Mouse (Mus musculus) urinary bladder, postnatal 10 days (tissue): ENCODE results near the gene Ptpn11.

Experiments
- DNase-seq: peaks from one replicate; pipeline ENCODE4 v3.0.0; 2022; ENCODE audit warnings: low spot score

The Ptpn11 gene

DNA sequence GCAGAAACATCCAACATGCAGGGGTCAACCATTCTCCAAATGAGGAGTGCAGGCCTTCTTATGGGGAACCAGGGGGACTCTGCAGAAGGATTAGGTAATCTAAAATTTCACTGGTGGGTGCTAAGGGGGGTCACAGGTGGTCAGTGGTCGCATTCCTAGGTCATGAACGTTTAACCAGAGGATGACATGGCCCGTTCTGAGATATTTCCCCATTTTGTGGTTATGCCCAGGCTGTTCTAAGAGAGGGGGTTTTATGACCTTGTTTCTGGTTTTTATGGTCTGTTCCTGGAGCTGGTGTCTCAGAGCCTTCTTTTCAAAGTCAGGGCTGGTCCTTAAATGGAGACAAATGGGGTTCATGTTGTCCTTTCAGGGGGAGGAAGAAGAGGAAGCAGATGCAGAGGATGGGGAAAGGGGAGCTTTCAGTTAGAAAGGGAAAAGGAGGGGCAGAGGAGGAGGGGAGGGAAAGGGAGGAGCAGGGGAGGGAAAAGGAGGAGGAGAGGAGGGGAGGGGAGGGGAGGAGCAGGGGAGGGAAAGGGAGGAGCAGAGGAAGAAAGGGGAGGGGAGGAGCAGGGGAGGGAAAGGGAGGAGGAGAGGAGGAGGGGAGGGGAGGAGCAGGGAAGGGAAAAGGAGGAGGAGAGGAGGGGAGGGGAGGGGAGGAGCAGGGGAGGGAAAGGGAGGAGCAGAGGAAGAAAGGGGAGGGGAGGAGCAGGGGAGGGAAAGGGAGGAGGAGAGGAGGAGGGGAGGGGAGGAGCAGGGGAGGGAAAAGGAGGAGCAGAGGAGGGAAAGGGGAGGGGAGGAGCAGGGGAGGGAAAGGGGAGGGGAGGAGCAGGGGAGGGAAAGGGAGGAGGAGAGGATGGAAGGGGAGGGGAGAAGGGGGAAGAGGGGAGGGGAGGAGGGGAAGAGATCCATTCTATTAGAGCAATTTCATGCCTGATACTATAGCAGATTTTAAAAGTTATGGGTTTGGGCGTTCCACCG, 66.7 kb downstream of the Ptpn11 start:
- no peak for DNase-seq

DNA sequence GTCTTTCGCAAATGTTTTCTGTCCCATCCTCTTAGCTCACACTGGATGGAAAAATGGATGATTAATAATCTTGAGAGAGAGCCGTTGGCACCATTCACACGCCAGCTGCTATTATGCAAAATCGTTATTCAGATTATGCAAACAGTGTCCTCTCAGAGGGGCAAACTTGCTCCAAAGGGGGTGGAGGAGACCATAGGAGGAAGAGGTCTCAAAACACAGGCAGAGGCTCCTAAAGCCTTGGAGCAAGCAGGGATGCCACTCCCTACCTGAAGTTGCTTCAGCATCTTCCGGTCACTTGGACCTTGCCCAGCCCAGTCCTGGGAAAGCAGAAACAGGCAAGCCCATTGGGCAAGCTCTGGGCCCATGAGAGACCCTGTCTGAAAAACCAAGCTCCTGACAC, 67.8 kb downstream of the Ptpn11 start:
- no peak for DNase-seq

DNA sequence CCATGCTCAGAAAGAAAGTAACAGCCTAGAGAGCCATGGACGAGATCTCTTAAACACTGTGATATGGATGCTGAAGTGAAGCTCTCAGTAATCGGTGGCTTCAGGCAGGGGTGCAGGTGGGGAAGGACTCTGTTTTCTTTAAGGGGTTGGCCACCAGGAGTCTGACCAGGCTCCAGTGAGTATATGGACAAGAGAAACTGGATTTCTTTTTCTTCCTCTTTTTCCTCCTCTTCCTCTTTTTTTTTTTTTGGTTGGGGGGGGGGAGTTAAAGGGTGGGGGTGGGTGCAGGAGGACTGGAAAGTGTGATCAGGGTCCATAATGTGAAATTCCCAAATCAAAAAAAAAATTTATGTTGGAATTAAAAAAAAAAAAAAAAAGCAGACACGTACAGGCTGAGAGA, 68.6 kb downstream of the Ptpn11 start:
- DNase-seq, result no peak

DNA sequence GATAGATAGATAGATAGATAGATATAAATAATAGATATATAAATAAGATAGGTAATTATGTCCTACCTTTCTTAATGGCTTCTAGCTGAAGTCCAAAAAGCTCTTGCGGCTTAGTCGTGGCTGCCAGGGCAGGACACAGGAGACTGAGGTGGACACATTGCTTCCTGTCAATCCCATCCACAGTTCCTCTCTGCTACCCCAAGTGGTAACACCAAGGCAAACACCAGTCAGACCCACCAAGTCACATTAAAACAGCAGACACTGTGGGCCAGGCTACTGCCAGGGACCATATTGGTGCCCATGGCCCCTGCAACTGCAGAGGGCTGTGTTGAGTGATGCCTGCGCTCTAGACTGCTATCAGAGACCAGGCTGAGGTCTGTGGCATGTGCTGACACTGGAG, 69.2 kb downstream of the Ptpn11 start:
- DNase-seq, result no peak

DNA sequence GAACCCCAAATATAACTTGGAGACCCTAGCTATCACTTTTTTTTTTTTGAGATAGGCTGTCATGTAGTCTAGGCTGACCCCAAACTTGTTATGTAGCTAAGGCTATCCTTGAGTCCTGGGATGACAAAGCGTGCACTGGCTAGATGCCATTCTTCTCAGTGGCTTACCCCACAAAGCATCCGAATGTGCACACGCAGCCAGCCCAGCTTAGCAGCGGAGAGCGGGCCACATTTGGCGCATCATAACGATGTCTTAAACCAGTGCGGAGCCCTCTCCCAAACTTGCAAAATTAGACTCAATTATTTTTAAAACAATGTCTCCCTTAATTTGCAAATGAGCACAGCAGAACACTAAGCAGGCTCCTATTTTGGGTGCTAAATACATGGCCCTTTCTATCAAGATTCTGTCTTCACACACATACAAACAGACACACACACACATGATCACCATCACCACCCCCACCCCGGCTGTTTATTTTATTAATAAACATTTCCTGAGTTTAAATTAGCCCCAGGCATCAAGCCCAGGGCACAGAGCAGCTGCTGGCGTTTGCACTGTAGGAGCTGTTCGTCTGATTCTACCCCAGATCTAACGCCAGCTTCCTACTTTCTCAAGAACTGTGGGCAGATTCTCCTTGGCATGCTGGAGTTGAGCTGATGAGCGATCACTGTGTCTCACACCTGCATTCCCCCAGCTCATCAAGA, 71.7 kb downstream of the Ptpn11 start:
- no peak for DNase-seq

DNA sequence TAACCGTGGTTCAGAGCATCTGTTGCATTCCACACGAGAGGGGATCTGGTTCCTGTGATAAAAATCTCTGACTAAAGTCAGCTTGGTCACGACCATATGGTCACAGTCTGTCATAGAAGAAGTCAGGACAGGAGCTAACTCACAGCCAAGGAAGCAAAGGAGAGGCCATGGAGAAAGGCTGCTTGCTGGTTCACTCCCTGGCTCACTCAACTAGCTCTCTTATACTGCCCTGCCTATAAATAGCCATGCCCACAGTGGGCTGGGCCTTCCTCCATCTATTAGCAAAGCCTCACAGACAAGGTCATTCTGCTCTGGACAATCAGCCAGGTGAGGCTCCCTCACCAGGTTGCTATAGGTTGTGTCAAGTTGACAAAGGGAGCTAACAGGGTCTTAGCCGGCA, 72.9 kb downstream of the Ptpn11 start:
- DNase-seq, result no peak

- DNase-seq, result no peak
Observed at GRCm38 (mm10) chr5:121116941-121117340, 74.3 kb downstream of the Ptpn11 start.

DNA sequence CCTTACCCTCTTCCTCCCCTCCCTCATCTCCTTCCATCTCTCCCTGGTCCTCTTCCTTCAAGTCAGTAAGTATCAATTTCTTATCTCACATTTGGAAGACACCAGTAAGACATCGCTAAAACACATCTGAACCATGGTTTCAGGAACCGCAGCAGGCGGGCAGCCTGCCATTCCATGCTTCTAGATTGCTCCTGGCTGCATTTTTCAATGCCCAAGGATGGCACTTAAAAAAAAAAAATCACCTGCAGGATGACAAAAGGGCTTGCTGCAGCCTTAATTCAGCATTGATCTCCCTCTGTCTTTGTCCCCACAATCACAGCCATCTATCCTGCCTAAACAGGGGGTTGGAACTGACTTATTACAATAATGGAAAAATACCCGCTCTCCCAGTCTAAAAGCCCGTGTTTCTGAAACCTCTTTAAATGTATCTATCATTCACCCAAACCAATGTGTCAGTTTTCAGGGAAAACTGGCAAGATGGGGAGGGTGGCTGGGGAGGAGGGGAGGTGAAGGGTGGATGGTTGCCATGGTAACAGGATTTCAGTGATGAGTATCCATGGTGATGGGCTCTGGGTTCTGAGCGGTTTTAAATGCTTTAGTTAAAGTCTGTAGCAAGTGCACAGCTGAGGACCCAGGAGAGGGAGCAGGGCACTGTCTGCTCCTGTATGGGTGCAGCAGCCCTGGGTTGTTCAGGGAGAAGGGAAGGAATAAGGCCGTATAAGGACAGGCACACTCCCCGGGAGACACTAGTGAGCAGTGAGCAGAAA, 75.6 kb downstream of the Ptpn11 start:
- no peak for DNase-seq

DNA sequence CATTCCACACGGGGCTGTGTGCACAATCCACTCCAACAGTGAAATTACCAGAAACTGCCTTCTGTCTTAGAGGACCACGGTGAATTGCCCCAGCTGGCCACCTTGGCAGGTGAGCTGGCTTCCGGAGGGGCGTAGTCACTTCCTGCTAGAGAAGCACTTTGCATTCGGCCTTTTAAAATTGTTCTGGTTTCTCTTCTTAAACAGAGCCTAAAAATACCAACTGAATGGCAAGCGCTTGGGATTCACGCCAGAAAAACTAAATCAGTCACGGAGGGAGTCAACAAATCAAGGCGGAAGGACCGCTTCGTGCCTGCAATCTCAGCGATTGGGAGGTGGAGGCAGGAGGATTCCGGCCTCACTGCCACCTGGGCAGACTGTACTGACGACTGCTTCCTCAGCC, 77.0 kb downstream of the Ptpn11 start:
- DNase-seq, result no peak

GRCm38 (mm10) chr5:121112390-121112789, 78.8 kb downstream of the Ptpn11 start:
- DNase-seq, result no peak

DNA sequence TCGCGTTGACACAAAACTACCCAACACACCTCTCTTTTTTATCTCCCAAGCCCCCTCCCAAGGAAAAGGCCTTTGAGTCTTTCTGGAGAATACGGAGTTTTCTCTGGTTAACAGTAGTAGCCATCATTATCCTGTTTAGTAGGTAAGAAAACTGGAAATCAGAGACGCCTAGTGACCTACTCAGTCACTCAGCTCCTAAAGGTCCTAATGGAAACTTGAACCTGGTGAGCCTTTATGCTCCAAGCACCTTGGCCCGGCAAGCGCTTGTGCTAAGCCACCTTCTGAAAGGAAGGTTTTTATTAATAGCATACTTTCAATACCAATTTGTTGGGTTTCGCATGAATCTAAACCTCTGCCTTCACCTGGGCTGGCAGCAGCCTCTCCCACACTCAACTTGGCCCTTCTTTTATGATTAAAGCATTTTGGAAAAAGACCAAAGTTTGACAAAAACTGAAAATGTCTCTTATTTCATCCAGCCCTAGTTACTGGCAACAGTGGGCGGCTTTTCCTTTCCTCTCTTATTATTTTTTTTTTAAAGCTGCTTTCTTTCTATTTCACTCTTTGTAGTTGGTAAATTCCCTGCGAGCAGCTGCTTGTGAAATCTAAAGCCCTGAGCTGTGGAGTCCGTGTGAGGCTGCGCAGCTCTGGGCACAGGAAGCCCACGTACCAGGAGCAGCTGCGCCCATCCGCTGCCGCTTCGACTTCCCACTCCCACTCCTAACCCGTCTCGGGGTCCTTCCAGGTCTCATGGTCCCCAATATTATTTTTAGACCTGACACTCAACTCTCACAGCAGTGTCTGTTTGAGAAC, 79.9 kb downstream of the Ptpn11 start:
- DNase-seq, result no peak

DNA sequence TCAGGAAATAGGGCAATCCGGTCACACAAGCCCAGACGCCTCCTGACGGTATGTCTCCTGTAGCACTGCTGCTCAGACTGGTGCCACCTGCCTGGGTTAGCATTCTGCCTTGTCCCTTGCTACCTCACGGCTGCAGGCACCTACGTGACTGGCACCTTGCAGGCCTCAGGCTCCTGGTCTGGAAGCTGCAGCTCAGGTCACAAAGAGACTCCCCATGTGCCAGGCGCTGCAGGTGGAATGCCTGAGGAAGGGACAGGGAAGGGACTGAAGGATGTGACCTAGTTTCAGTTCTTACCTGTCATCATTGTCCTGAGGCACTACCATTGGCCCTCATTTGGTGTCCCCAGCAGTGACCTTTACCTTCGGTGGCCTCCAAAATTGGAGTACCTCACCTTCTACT, 82.0 kb downstream of the Ptpn11 start:
- no peak for DNase-seq

GRCm38 (mm10) chr5:121106913-121107312, 84.3 kb downstream of the Ptpn11 start:
- DNase-seq, result no peak

GRCm38 (mm10) chr5:121100886-121101580, 90.2 kb downstream of the Ptpn11 start:
- DNase-seq, result no peak

GRCm38 (mm10) chr5:121100095-121100494, 91.1 kb downstream of the Ptpn11 start:
- no peak for DNase-seq

GRCm38 (mm10) chr5:121097970-121098369, 93.2 kb downstream of the Ptpn11 start:
- no peak for DNase-seq

DNA sequence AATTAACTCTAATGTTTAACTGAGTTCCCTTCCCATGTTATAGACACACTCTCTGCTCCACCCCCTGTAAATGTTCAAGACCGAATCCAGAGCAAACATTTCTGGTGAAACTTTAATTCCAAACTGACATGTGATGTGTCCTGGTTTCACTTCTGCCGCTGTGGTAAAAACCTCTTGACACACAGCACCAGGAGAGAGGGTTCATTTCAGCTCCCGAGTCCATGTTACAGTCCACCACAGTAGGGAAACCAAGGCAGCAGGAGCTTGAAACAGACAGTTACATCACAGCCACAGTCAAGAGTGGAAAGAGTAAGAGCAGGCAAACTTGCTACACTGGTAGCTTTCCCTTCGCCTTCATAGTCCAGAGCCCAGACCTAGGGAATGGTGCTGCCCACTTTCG, 94.5 kb downstream of the Ptpn11 start:
- no peak for DNase-seq

DNA sequence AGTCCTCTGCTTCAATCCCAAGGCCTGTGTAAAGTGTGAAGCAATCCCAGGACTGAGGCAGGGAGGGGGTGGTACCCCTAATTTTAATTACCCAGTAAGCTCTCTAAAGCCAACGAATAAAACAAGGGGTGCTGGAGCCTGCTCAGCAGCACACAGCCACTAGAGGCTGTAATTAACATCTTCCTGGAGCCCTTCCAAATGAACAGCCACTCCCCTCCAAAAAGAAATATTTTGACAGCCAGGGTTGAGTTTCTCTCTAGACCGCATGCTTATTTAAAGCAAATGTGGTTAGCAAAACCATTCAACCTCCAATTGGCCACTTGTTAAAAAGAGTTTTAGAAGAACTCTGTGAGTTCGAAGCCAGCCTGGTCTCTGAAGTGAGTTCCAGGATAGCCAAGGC, 97.9 kb downstream of the Ptpn11 start:
- DNase-seq, result no peak

DNA sequence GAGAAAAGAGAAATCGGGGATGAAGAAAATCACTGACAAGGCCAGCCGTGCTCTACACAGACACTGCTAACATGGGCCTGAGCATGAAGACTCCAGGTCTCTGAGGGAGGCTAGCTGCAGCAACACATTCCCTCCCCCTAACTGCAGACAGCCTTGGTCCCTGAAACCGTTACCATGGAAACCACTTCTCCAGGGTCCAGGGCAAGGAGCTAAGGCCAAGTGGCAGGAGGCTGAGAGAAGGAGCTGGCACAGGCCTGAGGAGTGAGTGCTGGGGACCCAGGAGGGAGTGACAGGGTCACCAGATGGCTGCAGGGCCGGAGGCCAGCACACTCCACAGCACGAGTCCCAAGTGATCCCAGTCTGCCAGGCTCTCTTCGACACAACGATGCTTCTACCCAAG, 101.5 kb downstream of the Ptpn11 start:
- DNase-seq, result no peak

GRCm38 (mm10) chr5:121087733-121088132, 103.5 kb downstream of the Ptpn11 start:
- no peak for DNase-seq

DNA sequence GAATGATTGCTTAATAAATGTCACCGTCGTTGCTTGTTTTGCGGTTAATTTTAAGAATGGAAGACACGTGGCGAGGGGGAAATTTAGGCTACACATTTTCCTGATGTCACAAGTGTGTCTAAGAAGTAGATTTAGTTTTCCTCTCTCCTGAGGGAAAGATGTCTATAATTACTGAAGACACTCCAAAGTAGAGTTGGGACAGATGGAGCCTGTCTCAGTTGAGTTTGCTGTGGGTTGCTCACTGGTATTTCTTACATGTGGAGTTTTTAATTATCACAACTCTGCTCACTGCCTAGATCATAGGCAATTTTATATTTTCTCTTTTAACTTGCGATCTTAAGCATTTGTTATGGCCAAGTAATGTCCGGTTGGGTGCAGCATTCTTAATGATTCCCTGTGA, 108.6 kb downstream of the Ptpn11 start:
- DNase-seq, result no peak
